Mouse (Mus musculus): ENCODE results near the gene Snapc4. TPM values are rescaled to one million over a fixed set of nuclear protein-coding genes. Genes with fewer than 3 reads are reported as not detected.

Gene Snapc4
- total RNA-seq, 4 experiments from 2014 or later, result 24.7 to 68.1 (median 42.8) TPM

- no peak for DNase-seq
Observed at GRCm38 (mm10) chr2:26372396-26372795, 8.1 kb downstream of the Snapc4 start.

DNA sequence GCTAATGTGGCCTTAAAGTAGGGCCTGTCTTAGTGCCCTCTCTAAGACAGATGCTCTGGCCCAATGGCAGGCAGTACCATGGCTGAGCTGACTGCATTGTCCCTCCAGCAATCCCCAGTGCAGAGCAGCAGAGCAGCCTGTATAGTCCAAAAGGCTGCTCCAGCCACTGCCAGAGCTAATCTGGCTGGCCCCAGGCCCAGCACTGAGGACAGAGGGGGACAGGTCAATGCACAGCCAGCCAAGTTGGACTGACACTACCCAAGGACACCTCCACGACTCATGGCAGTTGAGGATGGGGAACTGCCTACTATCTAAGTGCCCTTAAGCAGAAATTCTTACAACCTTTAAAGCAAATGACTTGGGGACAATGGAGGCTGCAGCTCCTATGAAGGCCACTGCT lies 11.9 kb downstream of the Snapc4 start:
- no peak for DNase-seq

DNA sequence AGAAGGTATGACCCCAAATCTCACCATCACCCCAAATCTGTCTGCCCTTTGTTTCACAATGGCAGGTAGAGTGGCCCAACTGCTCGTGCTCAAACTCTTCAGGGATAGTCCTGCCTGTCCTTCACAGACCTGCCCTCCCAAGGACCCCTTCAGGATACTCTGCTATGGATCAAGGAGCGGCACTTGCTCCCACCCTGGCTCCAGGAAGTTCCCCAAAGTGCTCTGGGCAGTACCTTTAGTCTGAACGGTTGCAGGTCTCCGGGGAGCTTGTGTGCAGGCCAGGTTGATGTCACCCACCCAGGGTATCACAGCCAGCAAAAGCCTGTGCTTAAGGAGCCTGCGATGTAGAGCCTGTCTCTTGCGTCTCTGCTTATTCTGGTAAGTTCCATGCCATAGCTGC lies 12.5 kb downstream of the Snapc4 start:
- no peak for DNase-seq

- DNase-seq, result no peak
Observed at GRCm38 (mm10) chr2:26364738-26365465, 15.6 kb downstream of the Snapc4 start.

GRCm38 (mm10) chr2:26363481-26363880 lies 17.0 kb downstream of the Snapc4 start:
- no peak for DNase-seq

DNA sequence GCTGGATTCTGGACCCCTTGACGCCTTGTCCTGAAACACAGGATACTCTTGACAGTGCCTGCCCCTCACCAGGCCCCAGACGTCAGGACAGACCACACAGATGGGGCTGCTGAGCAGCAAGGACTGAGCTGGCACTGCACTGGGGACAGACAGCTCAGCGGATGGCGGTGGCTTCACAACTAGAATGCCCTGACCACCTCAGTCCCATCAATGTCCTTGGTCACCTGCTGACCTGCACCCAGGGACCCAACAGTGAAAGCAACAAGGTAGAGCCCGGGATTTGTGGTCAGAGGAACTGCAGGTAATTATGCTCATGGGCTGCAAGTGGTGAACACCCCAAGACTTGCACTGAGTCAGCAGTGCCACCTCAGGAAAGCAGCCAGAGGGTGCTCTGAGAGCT lies 17.5 kb downstream of the Snapc4 start:
- DNase-seq, result no peak

DNA sequence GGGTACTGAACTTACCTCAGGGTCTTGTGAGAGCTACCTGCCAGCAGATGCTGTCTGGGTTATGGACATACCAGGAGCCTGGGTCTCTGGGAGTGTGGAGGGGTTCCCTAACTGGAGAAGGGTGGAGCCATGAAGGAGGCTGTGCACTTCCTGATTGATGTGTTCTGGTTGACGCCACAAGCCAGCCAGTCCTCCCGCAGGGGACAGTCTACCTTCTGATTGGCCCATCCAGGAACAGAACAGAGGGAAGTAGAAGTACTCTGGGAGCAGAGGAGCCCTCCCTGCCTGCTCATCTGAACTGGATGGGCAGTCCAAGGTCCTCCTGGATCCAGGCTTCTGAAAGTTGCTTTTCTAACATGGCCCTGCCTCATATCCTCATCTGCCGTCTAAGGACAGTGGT lies 19.7 kb downstream of the Snapc4 start, which contains the start of gene Card9:
TSS of gene Card9 (minus strand) at position 147 of the 400 bp plus-strand sequence.
- no peak for DNase-seq

- DNase-seq, result no peak
Observed at GRCm38 (mm10) chr2:26359983-26360382, 20.5 kb downstream of the Snapc4 start.

DNA sequence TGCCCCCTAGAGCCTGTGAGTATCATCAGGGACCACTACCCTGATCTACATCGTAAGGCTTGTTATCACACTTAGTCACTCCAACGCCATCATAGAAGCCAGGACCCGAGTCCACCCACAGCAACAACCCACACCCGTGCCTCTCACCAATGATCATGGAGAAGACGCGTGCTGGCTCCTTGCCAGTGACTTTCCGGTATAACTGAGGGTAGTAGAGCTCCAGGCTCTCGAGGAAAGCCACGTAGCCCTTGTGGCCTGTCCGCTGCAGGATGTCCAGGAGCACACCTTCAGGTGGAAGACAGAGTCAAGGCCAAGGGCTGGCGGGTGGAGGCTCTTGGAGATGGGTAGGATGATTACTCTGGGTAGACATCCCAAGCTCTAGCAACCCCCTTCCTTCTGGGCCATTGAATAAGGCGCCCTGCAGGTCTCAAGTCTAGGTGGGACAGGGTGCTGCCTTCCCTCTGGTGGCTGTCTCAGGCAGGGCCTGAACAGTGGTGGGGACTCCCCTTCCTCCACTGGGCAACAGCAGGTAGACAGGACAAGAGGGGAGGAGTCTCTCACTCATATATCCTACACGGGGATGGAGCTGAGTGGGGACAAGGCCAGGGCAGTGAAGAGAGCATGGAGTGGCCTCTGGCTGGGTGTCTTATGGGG lies 21.7 kb downstream of the Snapc4 start:
- no peak for DNase-seq

DNA sequence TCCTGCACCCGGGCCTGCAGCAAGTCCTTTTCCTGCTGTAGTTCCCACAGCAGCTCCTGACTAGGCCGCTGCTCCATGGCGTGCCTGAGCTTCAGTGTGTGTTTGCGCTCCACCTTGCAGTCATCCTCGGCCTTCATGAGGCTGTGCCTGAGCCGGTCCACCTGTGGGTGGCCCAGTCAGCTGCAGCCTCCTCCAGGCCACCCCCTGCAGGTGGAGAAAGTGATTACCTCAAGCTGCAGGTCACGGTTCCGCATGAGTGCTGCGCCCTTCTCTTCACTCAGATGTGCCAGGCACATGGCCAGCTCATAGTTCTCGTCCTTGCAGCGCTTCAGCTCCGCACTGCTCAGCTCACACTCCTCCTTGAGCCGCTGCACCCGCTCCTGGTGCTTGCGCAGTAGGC lies 23.0 kb downstream of the Snapc4 start:
- no peak for DNase-seq

DNA sequence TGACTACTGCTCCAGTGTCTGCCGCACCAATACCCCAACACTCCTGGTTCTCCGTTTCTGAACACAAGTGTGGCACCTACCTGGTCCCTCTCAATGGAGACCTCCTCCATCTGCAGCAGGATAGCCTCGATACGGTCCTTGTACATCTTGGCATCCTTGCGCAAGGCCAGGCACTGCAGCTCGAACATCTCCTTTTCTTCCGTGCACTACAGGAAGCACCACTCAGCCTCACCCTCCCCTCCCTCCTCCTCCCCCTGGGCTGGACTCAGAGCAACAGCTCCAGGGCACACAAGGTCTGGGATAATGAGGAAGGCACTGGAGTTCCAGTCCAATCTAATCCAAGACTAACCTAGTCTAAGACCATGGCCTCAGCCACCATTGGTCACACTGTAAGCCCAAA lies 23.8 kb downstream of the Snapc4 start:
- no peak for DNase-seq

DNA sequence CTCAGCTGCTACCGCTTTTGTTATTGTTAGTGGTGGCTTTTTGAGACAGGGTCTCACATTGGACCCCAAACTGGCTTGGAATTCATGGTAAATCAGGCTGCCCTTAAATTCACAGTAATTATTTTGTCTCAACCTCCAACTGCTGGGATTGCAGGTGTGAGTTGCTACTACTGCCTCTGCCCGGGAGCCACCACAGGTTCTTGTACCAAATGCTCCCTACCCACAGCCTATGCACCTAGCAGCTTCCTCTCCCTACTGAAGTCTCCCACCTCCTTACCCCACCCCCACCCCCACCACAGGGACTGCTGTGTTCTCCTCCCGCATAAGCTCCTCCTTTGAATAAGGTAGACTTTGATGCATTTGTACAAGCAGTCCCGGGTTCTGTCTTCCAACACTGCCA lies 24.2 kb downstream of the Snapc4 start:
- no peak for DNase-seq

DNA sequence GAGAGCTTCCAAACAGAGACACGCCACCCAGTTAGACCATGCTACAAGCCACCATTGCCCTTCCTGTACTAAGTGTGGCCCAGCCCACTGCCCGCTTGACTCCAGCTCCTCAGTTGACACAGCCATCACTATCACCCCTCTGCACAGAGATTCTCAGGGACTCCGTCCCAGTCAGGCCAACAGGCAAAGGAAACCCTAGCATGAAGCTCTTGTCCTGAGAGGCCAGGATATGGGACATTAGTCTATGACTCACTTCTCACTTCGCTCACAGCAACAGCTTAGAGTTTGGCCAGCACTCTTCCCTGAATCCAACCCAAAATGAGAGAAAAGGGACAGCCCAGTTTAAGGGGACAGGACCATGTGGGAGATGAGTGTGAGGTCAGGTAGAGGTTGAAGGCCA lies 26.1 kb downstream of the Snapc4 start:
- DNase-seq, result no peak

GRCm38 (mm10) chr2:26353066-26353980 lies 27.1 kb downstream of the Snapc4 start:
- DNase-seq, result no peak

DNA sequence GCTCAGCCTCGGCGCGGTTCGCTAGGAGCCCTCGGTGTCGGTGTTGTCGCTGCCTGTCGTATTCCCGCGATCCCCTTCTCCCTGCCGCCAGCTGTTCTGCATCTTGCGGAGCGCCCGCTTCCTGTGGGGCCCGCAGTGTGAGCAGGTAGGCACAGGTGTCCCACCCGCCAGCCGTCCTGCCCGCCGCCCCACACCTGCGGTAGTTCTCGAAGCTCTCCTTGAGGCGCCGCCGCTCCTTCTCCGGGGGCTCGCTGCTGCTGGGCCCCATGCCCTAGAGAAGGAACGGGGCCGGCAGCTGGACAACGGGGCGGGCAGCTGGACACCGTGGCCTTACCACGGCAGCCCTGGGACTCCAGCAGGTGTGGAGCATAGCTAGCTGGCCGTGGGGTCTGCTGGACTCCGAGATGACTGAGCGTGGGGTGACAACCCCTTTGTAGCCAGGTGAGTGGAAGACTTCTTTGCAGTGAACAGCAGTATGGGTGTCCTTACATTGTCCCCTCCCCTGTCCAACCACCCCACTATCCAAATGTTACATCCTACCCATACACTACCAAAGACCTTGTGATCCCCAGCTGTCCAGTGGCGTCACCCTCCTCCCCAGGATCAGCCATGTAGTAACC lies 28.1 kb downstream of the Snapc4 start:
- DNase-seq, result no peak

GRCm38 (mm10) chr2:26351358-26352290 lies 28.8 kb downstream of the Snapc4 start, which contains the start of gene Dnlz:
Gene Dnlz, minus strand, starts transcription at chr2:26352110.
- peak; percentile 89 for DNase-seq

DNA sequence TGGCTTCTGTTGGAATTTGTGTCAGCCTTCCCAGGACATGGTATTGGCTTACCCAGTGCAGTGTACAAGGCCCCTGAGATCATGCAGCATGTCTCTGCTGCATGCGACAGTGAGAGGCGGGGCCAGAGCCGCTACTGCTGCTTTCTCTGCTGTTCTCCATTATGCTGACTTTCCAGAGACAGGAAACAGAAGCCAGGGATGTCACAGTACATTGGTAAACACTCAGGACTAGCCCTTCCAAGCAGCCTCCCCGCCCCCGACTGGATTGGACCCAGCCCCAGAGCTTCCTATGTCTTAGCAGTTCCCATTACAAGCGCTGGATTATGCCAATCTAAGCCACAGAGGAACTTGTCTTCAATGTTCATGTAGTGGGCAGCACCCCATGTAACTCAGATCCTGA lies 32.2 kb downstream of the Snapc4 start:
- no peak for DNase-seq

DNA sequence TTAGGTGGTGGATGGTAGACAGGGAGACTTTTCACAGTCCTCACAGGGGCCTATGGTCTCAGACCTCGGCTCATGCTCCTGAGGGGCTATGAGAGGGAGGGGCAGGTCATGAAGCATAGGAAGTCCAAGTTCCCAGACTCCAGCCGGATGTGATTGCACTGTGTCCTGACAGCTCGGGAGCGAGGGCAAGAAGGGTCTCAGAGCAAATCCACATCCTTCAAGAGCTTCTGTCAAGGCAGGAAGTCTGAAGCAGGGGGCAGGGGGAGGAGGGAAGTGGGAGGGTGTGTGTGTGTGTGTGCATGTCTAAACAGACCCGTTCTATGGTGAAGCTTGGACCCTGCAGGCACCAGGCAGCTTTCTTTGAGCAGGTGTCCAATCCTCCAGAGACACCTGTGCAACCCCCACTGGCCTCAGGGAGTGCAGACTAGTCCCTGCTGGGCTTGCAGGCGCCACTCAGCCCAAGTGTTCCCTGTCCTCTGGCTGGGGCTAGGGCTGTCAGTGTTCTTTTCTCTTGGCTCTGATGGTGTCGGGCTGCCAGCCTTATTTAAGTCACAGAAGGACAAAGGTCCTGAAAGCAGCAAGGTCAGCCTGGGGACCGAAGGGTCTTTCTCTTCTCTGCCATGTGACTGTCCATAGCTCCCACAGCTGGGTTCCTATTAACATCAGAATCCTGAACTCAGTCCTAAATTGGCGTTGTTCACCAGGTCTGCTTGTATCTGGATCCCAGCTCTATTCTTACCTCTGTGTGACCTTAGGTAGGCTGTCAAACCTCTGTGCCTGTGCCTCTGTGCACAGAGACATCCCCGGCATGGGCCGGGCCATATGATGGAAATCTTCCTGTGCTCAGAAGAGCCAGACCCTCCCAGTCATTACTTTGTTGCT lies 37.6 kb downstream of the Snapc4 start:
- DNase-seq, result no peak

- no peak for DNase-seq
Observed at GRCm38 (mm10) chr2:26342044-26342443, 38.4 kb downstream of the Snapc4 start.

GRCm38 (mm10) chr2:26341510-26341981 lies 38.9 kb downstream of the Snapc4 start:
- no peak for DNase-seq

Measured in adrenal gland, adult 8-10 months (tissue).